Mouse (Mus musculus): ENCODE results near the gene Pcdh9.

The Pcdh9 gene

DNA sequence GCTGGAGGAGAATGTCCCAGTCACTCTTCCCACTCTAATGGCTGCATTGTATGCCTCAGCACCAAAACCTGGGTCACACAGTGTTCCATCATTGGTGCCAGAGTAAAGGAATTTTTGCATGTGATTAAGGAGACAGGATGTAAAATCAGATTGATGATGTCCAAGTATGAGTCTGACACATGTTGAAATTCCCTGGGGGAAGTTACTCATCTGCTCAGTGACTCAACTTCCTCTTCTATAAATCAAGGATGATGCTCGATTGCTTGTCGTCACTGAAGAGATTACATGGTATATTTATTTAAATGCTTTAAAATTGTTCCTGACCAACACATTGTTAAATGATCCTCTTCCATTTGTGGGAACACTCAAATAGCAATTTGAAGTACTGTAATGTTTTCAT, 690.7 kb downstream of the Pcdh9 start:
- DNase-seq (ENCODE audit: low read depth in 1 of 2, low spot score in 2 of 2), result no peak

- DNase-seq (ENCODE audit: low read depth in 1 of 2, low spot score in 2 of 2), result no peak
These were observed 707.6 kb downstream of the Pcdh9 start for GRCm38 (mm10) chr14:93182606-93183491.

- DNase-seq (ENCODE audit: low read depth in 1 of 2, low spot score in 2 of 2), result no peak
These were observed 721.3 kb downstream of the Pcdh9 start for GRCm38 (mm10) chr14:93169201-93169600.

DNA sequence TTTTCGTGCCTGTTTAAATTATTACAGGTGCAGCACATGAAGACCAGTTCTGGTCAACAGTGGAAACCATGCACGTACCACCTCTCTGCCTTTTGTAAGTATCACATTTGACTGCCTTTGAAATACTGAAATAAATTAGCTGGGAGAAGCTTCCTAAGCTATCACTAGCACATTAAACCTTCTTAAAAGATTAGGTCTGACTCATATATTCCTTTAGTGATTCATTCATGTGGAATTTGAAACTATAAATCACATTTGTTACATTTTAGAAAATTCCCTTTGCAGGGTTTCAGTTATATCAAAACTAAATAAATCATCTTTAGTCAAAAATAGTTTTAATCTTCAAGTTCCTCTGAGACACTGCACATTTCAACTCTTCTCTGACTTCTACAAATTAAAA, 722.1 kb downstream of the Pcdh9 start:
- no peak for DNase-seq (ENCODE audit: low read depth in 1 of 2, low spot score in 2 of 2)

DNA sequence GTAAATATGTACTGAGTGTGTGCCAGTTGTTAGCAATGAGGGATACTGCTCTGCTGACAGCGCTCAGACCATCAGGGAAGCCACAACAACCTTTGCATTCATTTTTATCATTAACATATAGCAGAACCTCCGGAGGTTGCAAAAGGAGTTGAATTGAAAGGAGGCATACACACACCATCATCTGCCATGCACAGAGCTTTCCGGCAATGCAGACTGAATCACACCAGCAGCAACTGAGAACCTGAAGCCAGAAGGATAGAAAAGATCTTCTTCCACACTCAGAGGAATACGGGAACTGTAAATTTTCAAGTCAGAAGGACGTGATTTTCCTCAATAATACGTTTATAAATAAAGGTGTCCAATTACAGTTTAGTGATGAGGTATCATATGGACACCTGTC, 747.1 kb downstream of the Pcdh9 start:
- no peak for DNase-seq (ENCODE audit: low read depth in 1 of 2, low spot score in 2 of 2)

- DNase-seq (ENCODE audit: low read depth in 1 of 2, low spot score in 2 of 2), result no peak
These were observed 748.4 kb downstream of the Pcdh9 start for GRCm38 (mm10) chr14:93142076-93142475.

- no peak for DNase-seq (ENCODE audit: low read depth in 1 of 2, low spot score in 2 of 2)
These were observed 763.5 kb downstream of the Pcdh9 start for GRCm38 (mm10) chr14:93126993-93127392.

DNA sequence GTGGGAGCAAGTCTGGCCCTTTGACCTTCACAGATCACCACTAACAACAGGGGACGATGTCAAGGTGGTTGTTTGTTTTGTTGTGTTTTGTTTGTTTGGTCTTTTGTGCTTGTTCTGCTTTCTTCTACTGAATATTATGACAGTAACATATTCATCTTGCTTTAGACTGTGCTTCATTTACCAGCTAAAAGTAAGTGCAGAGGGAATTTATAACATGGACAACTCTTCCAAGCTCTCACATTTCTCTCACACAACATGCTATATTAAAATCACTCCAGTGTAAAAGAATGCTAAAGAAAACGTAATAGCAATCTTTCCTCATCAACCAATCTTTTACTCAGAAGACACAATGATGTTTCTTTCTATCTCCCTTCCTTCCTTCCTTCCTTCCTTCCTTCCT, 787.7 kb downstream of the Pcdh9 start:
- DNase-seq (ENCODE audit: low read depth in 1 of 2, low spot score in 2 of 2), result no peak

GRCm38 (mm10) chr14:93095081-93095480, 795.4 kb downstream of the Pcdh9 start:
- DNase-seq (ENCODE audit: low read depth in 1 of 2, low spot score in 2 of 2), result no peak

- no peak for DNase-seq (ENCODE audit: low read depth in 1 of 2, low spot score in 2 of 2)
These were observed 797.7 kb downstream of the Pcdh9 start for GRCm38 (mm10) chr14:93092806-93093205.

DNA sequence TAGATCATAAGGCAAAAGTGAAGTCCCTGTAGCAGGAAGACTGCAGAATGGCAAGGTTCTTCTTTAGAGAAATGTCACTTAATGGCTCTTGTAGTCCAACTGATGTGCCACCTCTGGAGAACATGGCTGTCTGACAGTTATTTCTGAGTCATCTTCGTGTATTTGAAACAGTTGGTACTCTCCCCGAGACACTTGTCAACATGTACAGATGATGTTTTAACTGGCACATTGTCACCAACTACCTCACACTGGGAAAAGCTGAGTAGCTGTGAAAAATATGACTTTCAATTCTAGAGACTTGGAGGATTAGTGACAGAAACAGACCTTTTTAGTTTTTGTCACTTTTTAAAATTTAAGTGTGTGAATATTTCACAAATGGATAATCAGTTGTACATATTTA, 804.8 kb downstream of the Pcdh9 start:
- no peak for DNase-seq (ENCODE audit: low read depth in 1 of 2, low spot score in 2 of 2)

DNA sequence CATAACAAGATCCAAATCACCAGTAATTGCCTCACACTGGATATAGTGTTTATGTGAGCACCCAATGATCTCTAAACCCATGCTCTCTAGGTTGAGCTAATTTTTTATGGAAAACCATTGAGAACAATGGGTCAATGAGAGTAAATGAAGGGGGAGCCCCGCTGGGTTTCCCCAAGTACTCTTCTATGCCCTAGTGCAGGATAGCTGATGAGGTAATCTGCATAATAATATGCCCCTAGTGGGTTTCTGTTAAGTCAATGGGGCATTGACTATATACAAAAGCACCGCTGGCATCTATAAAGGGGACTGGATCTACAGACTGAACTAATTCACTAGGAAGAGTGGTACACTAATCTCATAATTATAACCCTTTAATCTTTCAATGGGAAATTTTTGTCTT, 807.3 kb downstream of the Pcdh9 start:
- no peak for DNase-seq (ENCODE audit: low read depth in 1 of 2, low spot score in 2 of 2)

DNA sequence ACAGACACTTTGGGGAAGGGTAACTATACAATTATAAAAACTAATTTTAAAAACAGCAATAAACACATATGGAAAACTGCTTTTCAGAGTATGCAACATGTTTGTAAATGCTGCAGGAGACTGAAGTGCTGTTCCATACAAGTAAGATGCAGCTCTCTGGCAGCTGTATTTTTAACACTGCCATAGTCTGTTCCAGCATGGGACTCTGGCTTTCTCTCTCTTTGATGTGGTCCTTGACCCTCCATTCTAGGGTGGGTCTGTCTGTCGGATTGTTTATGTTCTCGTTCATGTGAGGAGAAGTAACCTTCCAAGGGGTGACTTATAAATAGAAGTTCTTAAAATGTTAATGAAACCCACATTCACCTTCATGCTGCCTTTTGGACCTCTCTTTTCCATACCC, 809.6 kb downstream of the Pcdh9 start:
- no peak for DNase-seq (ENCODE audit: low read depth in 1 of 2, low spot score in 2 of 2)

- no peak for DNase-seq (ENCODE audit: low read depth in 1 of 2, low spot score in 2 of 2)
These were observed 814.7 kb downstream of the Pcdh9 start for GRCm38 (mm10) chr14:93075761-93076160.

- no peak for DNase-seq (ENCODE audit: low read depth in 1 of 2, low spot score in 2 of 2)
These were observed 818.1 kb downstream of the Pcdh9 start for GRCm38 (mm10) chr14:93072346-93072745.

- DNase-seq (ENCODE audit: low read depth in 1 of 2, low spot score in 2 of 2), result no peak
These were observed 820.3 kb downstream of the Pcdh9 start for GRCm38 (mm10) chr14:93070140-93070539.

DNA sequence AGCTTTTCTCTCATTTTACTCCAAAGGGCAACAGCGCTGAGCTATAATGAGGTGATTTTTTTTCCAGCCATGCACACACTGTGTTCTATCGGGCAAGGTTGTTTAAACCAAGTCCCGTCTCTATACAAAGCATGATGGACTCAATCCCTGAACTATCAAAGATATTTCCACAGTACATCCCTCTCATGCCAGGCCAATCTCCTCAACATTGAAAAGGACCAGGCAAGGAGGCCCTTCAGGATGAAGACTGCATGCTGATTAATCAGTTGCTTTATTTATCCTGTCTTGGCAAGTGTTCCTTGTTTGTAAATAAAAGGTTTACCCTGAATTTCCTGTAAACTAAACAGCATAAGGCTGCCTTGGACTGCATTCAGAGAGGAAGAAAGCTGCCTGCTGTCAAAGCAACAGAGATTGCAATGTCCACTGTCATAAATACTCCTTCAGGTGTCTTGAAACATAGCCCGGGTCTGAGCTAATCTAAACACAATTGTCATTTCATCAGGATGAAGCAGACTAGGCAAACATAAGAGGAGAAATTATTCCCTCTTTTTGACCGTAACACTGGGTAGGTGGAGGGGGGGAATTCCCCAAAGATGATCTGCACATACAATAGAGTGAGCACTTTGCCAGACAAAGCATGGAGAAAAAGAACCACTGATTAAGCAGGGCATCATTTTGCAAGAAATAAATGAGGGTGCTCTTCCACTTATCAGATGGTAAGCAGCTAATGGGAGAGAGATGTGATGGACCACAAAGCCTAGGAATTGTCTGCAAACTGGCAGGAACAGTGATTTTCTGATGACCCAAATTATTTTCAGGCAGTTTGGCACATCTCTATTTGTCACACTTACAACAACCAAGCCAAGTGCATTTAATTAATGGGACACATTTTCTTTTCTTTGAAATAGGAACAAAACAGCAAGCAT, 822.8 kb downstream of the Pcdh9 start:
- DNase-seq (ENCODE audit: low read depth in 1 of 2, low spot score in 2 of 2), result no peak

DNA sequence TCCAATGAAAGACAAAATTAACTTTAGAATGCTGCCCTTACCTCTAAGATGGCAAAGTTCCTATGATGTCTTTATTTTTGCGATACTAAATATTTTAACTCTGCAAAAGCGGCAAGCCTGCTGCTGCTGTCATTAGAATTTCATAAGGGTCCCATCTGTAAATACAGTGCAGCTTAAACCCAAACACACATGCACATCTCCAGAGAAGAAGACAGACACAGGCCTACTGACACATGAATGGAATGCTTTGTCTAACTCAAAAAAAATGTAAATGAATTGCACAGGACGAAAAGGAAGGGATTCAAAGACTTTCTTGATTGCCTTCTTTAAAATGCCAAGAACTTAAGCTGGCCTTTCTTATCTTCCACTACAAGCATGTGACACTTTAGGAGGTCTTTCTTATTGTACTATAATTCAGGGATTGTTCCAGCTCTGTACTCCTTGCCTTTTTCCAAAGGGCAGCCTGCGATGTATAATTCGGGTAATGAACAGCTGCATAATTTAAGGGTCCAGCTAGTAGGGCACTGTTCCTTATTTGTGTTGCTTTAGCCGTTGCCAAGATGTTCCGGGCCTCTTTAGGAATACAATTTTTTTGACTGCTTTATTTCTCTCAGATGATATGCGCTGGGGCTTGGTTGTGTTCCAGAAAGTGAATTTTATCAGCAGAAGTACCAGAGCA, 823.6 kb downstream of the Pcdh9 start:
- DNase-seq (ENCODE audit: low read depth in 1 of 2, low spot score in 2 of 2), result no peak

GRCm38 (mm10) chr14:93061824-93062620, 828.5 kb downstream of the Pcdh9 start:
- no peak for DNase-seq (ENCODE audit: low read depth in 1 of 2, low spot score in 2 of 2)

- DNase-seq (ENCODE audit: low read depth in 1 of 2, low spot score in 2 of 2), result no peak
These were observed 831.7 kb downstream of the Pcdh9 start for GRCm38 (mm10) chr14:93058799-93059198.

DNA sequence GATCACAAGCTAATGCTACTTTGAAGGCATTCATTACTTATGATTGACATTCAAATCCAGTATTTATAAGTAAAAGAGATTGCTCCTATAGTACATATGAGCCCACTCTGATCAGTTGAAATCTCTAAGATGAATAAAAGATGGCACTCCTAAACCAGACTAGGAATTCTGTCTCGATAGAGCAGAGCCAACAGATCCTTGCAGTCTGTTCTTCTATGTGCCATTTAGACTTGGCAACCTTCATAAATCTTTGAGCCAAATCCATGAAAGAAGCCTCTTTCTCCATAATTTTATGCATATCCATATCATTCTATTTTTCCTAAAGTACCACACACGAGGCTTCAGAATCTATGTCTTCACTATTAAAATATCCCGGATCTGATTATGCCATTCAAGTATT, 834.5 kb downstream of the Pcdh9 start:
- DNase-seq (ENCODE audit: low read depth in 1 of 2, low spot score in 2 of 2), result no peak
